Mouse (Mus musculus) kidney, postnatal 0 days (tissue): ENCODE results near the gene Hs3st1. TPM values are rescaled to one million over a fixed set of nuclear protein-coding genes. Genes with fewer than 3 reads are reported as not detected.
A peak's percentile ranks its signal among the peaks of the same experiment; 100 is the strongest.

Experiments used
- ATAC-seq: fragments of 200-750 bp; cut with Nextera tagmentation; replicated peaks from 2 replicates; pipeline ENCODE4 v1.8.0; 2017; ENCODE audit warnings: low read depth, moderate number of reproducible peaks, moderate TSS enrichment, moderate library complexity; ENCODE audit not compliant: low FRiP score
- DNase-seq: peaks from one replicate; pipeline ENCODE4 v3.0.0-alpha.2; 2016; ENCODE audit warnings: low spot score
- H3K27ac ChIP-seq: fragments of 300-500 bp; sonication (generic); 2 replicates; pipeline ENCODE4 v1.5.1; 2014; ENCODE audit warnings: mild to moderate bottlenecking
- H3K27me3 ChIP-seq: fragments of 300-500 bp; sonication (generic); 2 replicates; pipeline ENCODE4 v1.6.1; 2014; ENCODE audit warnings: low read length, mixed read lengths; ENCODE audit not compliant: insufficient read depth
- H3K36me3 ChIP-seq: fragments of 300-500 bp; sonication (generic); 2 replicates; pipeline ENCODE4 v1.6.1; 2014; ENCODE audit warnings: low read length, mixed read lengths; ENCODE audit not compliant: insufficient read depth
- H3K4me1 ChIP-seq: fragments of 300-500 bp; sonication (generic); replicated peaks from 2 replicates; pipeline ENCODE4 v1.6.1; 2014; ENCODE audit warnings: antibody characterized with exemption, low read length, mixed read lengths; ENCODE audit not compliant: insufficient read depth
- H3K4me2 ChIP-seq: fragments of 300-500 bp; sonication (generic); 2 replicates; pipeline ENCODE4 v1.6.1; 2014; ENCODE audit warnings: mild to moderate bottlenecking, low read length, moderate library complexity, mixed read lengths
- H3K4me3 ChIP-seq: fragments of 300-500 bp; sonication (generic); replicated peaks from 2 replicates; pipeline ENCODE4 v1.5.1; 2014; ENCODE audit warnings: low read depth, low read length
- H3K9ac ChIP-seq: fragments of 300-500 bp; sonication (generic); 2 replicates; pipeline ENCODE4 v1.6.1; 2014; ENCODE audit warnings: low read depth, low read length
- H3K9me3 ChIP-seq: fragments of 300-500 bp; sonication (generic); replicated peaks from 2 replicates; pipeline ENCODE4 v1.6.1; 2016; ENCODE audit warnings: low read length, inconsistent platforms, mixed read lengths
- CTCF ChIP-seq: IDR thresholded peaks from 2 replicates; pipeline ENCODE4 v1.5.1; 2016; ENCODE audit warnings: antibody characterized with exemption, low read depth, mild to moderate bottlenecking, moderate library complexity
- WGBS: fragments of 180-500 bp; shearing (Covaris S2); extraction: QIAGEN DNeasy Blood & Tissue Kit; methylation state at CpG from one replicate; pipeline ENCODE4 v1.1.7; 2014; 5-methylcytosine and 5-hydroxymethylcytosine counted together
- polyA plus RNA-seq: library from polyadenylated mRNA; unstranded; fragments of >200 nt; fragmentation: Nextera tagmentation; extraction: Ambion mirVana; gene quantifications from 2 replicates; pipeline ENCODE4 v1.2.1, GENCODE M21; 2015

Hs3st1 gene
- polyA plus RNA-seq, 1 experiment from 2014 or later = 6.4 TPM

- Histone ChIP-seq H3K4me2 (no peak overlapping the region), H3K9me3 (no peaks in the 10 kb centered on the region), H3K4me1 (no peaks in the 10 kb centered on the region), H3K27ac (no peak overlapping the region), H3K36me3 (no peaks in the 10 kb centered on the region), H3K9ac (no peak overlapping the region), H3K27me3 (0 out of 2 replicates have a peak, but pooled peaks cover 4% of the 10 kb centered on the region), H3K4me3 (no peak overlapping the region)
- no peak for DNase-seq
- ATAC-seq = no peak
- no peak for TF ChIP-seq CTCF
- WGBS = 80% methylated on average over 5 of the region's 5 CpGs
These were observed 116.3 kb downstream of the Hs3st1 start for GRCm38 (mm10) chr5:39638926-39639325.

DNA sequence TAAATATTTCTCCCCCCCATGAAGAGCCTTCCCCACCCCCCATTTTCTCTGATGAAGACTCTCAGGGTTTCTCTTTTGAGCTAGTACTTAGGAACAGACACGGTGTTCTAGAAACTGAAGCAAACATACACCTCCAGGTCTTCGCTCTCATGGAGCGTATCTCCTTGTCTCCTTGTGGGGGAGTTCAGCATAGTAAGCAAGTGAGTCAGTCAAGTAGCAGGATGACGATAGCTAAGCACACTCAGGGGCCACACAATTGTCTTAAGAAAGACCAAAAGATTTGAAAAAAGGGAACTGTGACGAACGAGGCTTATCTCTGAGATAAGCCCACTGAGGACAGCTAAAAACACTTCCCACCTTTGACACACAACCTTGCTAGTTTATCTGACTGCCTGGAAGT, 117.4 kb downstream of the Hs3st1 start:
- ATAC-seq = no peak

DNA sequence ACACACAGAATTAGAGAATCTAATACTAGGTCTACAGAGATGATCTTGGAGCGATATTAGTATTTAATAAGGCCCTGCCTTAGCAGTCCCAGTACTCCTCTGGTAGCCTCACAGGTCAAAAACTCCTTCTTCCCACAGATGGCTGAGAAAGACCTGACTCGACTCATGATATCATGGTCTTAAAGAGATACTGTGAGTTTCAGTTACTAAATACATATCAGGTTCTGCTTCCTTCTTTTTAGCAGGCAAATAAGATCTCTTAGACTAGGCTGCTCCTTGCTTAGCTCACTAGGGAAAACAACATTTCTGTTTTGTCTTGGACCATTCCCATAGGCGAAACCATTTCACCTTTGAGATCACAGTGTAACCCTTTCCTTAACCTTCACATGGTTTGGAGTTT, 119.2 kb downstream of the Hs3st1 start:
- Histone ChIP-seq H3K9me3 (no peaks in the 10 kb centered on the region), H3K27me3 (no peaks in the 10 kb centered on the region), H3K9ac (no peak overlapping the region), H3K4me2 (no peak overlapping the region), H3K4me3 (no peak overlapping the region), H3K27ac (no peak overlapping the region), H3K36me3 (no peaks in the 10 kb centered on the region), H3K4me1 (no peaks in the 10 kb centered on the region)
- no peak for TF ChIP-seq CTCF
- ATAC-seq (no peak), DNase-seq (no peak)
- 79% methylated on average over 3 of the region's 3 CpGs for WGBS

More for the DNA sequence above, 117.4 kb downstream of the Hs3st1 start:
- Histone ChIP-seq H3K36me3 (no peaks in the 10 kb centered on the region), H3K4me1 (no peaks in the 10 kb centered on the region), H3K9ac (no peak overlapping the region), H3K9me3 (no peaks in the 10 kb centered on the region), H3K27ac (no peak overlapping the region), H3K4me3 (no peak overlapping the region), H3K4me2 (no peak overlapping the region), H3K27me3 (no peaks in the 10 kb centered on the region)
- no peak for DNase-seq
- no peak for TF ChIP-seq CTCF
- WGBS = 61% methylated on average over 6 of the region's 6 CpGs

GRCm38 (mm10) chr5:39634300-39635047, 120.8 kb downstream of the Hs3st1 start:
- ATAC-seq = peak; percentile 48; the same call in 1 of the 2 replicates
- Histone ChIP-seq H3K4me1 (no peaks in the 10 kb centered on the region), H3K4me2 (no peak overlapping the region), H3K27me3 (no peaks in the 10 kb centered on the region), H3K4me3 (no peak overlapping the region), H3K9ac (no peak overlapping the region), H3K9me3 (no peaks in the 10 kb centered on the region), H3K27ac (no peak overlapping the region), H3K36me3 (no peaks in the 10 kb centered on the region)
- DNase-seq = peak; percentile 52
- no peak for TF ChIP-seq CTCF
- WGBS = 66% methylated on average over 8 of the region's 8 CpGs

- peak; percentile 59 for TF ChIP-seq CTCF
- Histone ChIP-seq H3K9me3 (no peaks in the 10 kb centered on the region), H3K36me3 (no peaks in the 10 kb centered on the region), H3K27me3 (no peaks in the 10 kb centered on the region), H3K4me2 (no peak overlapping the region), H3K9ac (no peak overlapping the region), H3K4me3 (no peak overlapping the region), H3K4me1 (no peaks in the 10 kb centered on the region), H3K27ac (no peak overlapping the region)
- DNase-seq (peak; percentile 18), ATAC-seq (no peak)
- WGBS = 50% methylated on average over 1 of the region's 1 CpGs
These were observed 122.1 kb downstream of the Hs3st1 start for GRCm38 (mm10) chr5:39633206-39633605.

GRCm38 (mm10) chr5:39630841-39631240, 124.4 kb downstream of the Hs3st1 start:
- WGBS = 91% methylated on average over 5 of the region's 5 CpGs
- no peak for TF ChIP-seq CTCF
- no peak for ATAC-seq
- DNase-seq = no peak
- Histone ChIP-seq H3K36me3 (no peaks in the 10 kb centered on the region), H3K9ac (no peak overlapping the region), H3K27me3 (no peaks in the 10 kb centered on the region), H3K9me3 (no peaks in the 10 kb centered on the region), H3K27ac (no peak overlapping the region), H3K4me3 (no peak overlapping the region), H3K4me1 (no peaks in the 10 kb centered on the region), H3K4me2 (no peak overlapping the region)

DNA sequence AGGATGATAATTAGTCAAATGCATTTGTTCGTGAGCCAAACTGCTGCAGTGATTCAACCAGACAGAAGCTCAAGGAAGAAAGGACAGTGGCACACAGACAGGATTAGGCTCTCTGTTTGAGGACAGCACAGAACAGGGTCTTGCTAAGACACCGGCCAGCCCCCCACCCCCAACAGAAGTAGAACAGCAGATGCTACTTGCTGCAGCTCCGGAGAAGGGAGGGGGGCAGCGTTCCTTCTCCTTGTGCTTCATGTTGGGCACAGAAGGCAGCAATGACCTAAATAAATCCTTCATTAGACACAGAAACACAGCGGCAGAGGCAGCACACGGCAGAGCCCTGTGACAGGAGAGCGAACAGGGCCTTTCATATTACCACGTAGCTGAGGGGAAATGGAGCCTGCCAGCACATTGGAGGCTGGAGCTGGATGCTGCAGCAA, 130.2 kb downstream of the Hs3st1 start:
- ATAC-seq (no peak), DNase-seq (no peak)
- Histone ChIP-seq H3K4me2 (no peak overlapping the region), H3K9me3 (no peaks in the 10 kb centered on the region), H3K27ac (no peak overlapping the region), H3K27me3 (no peaks in the 10 kb centered on the region), H3K4me3 (no peak overlapping the region), H3K36me3 (no peaks in the 10 kb centered on the region), H3K4me1 (no peaks in the 10 kb centered on the region), H3K9ac (no peak overlapping the region)
- TF ChIP-seq CTCF = no peak
- 47% methylated on average over 8 of the region's 8 CpGs for WGBS
